8 mouse cellular contexts compared by ENCODE assay signal in the genomic region with DNA sequence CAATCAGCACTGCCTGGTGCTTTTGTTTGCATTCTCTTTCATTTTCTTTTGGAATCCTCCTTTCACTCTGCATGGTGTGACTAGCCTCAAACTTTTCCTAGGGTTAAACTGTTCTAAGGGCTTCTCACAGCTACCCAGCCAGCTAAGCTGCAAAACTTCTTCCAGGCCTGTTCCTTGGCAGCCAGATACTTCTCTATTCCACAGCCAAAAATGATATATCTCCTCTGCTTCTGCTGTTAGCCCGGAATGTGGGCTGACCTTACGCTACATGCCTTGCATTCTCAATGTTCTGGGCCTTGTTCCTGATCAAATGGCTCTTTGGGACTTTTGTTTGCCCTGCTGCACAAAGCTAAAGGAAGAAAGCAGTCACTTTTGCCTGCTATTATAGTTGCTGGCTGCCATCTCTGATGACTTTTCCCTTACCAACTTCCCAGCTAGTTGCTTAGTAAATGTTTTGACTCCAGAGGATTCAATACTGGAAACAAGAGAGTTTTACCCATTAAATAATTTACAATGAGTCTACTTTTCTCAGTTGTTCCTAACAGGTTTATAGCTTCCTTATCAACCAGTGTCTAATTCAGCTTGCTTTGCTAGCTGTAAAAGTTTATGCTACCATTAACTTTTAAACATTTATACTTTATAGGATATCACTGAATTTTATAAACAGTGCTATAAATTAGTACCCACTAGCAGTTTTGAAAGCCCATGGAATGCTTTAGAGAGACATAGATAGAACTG.
DNase-seq lines count a peak whose midpoint lies in the region; ATAC-seq and TF ChIP-seq lines count a peak whose summit lies in the region.

No protein-coding gene starts in this region.

- H3K36me3 ChIP-seq in hindbrain, embryonic 16.5 days (ENCODE audit: control insufficient read depth, insufficient read depth, low read length): no peaks in the 10 kb centered on the region
- H3K36me3 ChIP-seq in thymus, adult 2 months (ENCODE audit: control insufficient read depth, insufficient read depth, low read length): no peaks in the 10 kb centered on the region

- ATAC-seq in hindbrain, embryonic 16.5 days: peak; percentile 92

- WGBS in hindbrain, embryonic 16.5 days: 17% methylated on average over 2 of the region's 2 CpGs
- 75% methylated on average over 2 of the region's 2 CpGs for WGBS in thymus, adult 2 months

- H3K9me3 ChIP-seq in hindbrain, embryonic 16.5 days (ENCODE audit: control insufficient read depth, low read length): no peaks in the 10 kb centered on the region

- TF ChIP-seq CTCF in thymus, adult 2 months (IDR thresholded peaks at IDR 0.05; ENCODE audit: borderline replicate concordance, control insufficient read depth, extremely low read depth, insufficient read depth, low read length, poor library complexity): no peak

- no peak for TF ChIP-seq POLR2A in thymus, adult 2 months (IDR thresholded peaks at IDR 0.05; ENCODE audit: control insufficient read depth, extremely low read depth, insufficient read depth, low read length, poor library complexity)

- no peak overlapping the region for H3K4me2 ChIP-seq in hindbrain, embryonic 16.5 days (ENCODE audit: low read length)

- no peak overlapping the region for H3K27ac ChIP-seq in hindbrain, embryonic 16.5 days (ENCODE audit: low read depth, low read length)
- no peak overlapping the region for H3K27ac ChIP-seq in thymus, adult 2 months (ENCODE audit: control insufficient read depth, insufficient read depth, low read length)

- no peak overlapping the region for H3K4me3 ChIP-seq in hindbrain, embryonic 16.5 days (ENCODE audit: low read length)
- H3K4me3 ChIP-seq in thymus, adult 2 months (ENCODE audit: control insufficient read depth, insufficient read depth, low read length): no peak overlapping the region

- no peaks in the 10 kb centered on the region for H3K27me3 ChIP-seq in hindbrain, embryonic 16.5 days (replicated peaks; ENCODE audit: control insufficient read depth, insufficient read depth, low read length)
- H3K27me3 ChIP-seq in thymus, adult 2 months (ENCODE audit: control insufficient read depth, insufficient read depth, low read length): no peaks in the 10 kb centered on the region

- peak; percentile 9 for DNase-seq in testis, postnatal 14 days (ENCODE audit: low spot score)
- no peak for DNase-seq in testis, postnatal 10 days (ENCODE audit: low spot score)
- DNase-seq in gastrocnemius, postnatal 25 days: peak; percentile 43
- peak; percentile 40 for DNase-seq in lung, postnatal 10 days
- DNase-seq in spleen, postnatal 4 days (ENCODE audit: low spot score in 2 of 2): no peak
- no peak for DNase-seq in thymus, adult 2 months
- no peak for DNase-seq in layer of hippocampus, adult 9-11 months

- H3K4me1 ChIP-seq in hindbrain, embryonic 16.5 days (ENCODE audit: control insufficient read depth, insufficient read depth, low read depth, low read length): no peaks in the 10 kb centered on the region
- no peaks in the 10 kb centered on the region for H3K4me1 ChIP-seq in thymus, adult 2 months (replicated peaks; ENCODE audit: control insufficient read depth, insufficient read depth, low read length)

- no peak overlapping the region for H3K9ac ChIP-seq in hindbrain, embryonic 16.5 days (ENCODE audit: low read depth, low read length)

Comparison
In these comparisons a context has a peak if more than half of its experiments do, and no peak if none do; other contexts are left out.
1. DNase-seq: peak in testis, postnatal 14 days (single experiment), gastrocnemius, postnatal 25 days (single experiment) and lung, postnatal 10 days (single experiment); none in testis, postnatal 10 days (single experiment), spleen, postnatal 4 days (0 of 2), thymus, adult 2 months (single experiment) and layer of hippocampus, adult 9-11 months (single experiment).